Mouse (Mus musculus) forebrain, embryonic 10.5 days (tissue): ENCODE results near the gene Zbtb25. TPM values are rescaled to one million over a fixed set of nuclear protein-coding genes. Genes with fewer than 3 reads are reported as not detected.

Experiments used
- DNase-seq: peaks from one replicate; pipeline ENCODE4 v3.0.0-alpha.2; 2017; ENCODE audit warnings: low spot score; ENCODE audit errors: extremely low spot score
- H3K27ac ChIP-seq: fragments of 300-500 bp; sonication (generic); 2 replicates; pipeline ENCODE4 v1.5.1; 2016; ENCODE audit warnings: mild to moderate bottlenecking
- H3K27me3 ChIP-seq: fragments of 300-500 bp; sonication (generic); 2 replicates; pipeline ENCODE4 v1.6.1; 2016; ENCODE audit warnings: mild to moderate bottlenecking; ENCODE audit not compliant: poor library complexity, severe bottlenecking
- H3K36me3 ChIP-seq: fragments of 300-500 bp; sonication (generic); replicated peaks from 2 replicates; pipeline ENCODE4 v1.6.1; 2016; ENCODE audit warnings: mild to moderate bottlenecking, moderate library complexity
- H3K4me1 ChIP-seq: fragments of 300-500 bp; sonication (generic); 2 replicates; pipeline ENCODE4 v1.6.1; 2016
- H3K4me3 ChIP-seq: fragments of 300-500 bp; sonication (generic); 2 replicates; pipeline ENCODE4 v1.5.1; 2016; ENCODE audit warnings: mild to moderate bottlenecking, moderate library complexity
- H3K9me3 ChIP-seq: fragments of 300-500 bp; sonication (generic); 2 replicates; pipeline ENCODE4 v1.6.1; 2016; ENCODE audit warnings: mild to moderate bottlenecking, moderate library complexity
- WGBS: fragments of 180-500 bp; shearing (Covaris S2); methylation state at CpG from one replicate; pipeline ENCODE4 v1.1.7; 2016; 5-methylcytosine and 5-hydroxymethylcytosine counted together
- polyA plus RNA-seq: library from polyadenylated mRNA; unstranded; fragments of >200 nt; fragmentation: Nextera tagmentation; extraction: Ambion mirVana; gene quantifications from 2 replicates; pipeline ENCODE4 v1.2.1, GENCODE M21; 2016

Gene Zbtb25
- polyA plus RNA-seq: 18.6 and 20.1 TPM in 2 replicates

DNA sequence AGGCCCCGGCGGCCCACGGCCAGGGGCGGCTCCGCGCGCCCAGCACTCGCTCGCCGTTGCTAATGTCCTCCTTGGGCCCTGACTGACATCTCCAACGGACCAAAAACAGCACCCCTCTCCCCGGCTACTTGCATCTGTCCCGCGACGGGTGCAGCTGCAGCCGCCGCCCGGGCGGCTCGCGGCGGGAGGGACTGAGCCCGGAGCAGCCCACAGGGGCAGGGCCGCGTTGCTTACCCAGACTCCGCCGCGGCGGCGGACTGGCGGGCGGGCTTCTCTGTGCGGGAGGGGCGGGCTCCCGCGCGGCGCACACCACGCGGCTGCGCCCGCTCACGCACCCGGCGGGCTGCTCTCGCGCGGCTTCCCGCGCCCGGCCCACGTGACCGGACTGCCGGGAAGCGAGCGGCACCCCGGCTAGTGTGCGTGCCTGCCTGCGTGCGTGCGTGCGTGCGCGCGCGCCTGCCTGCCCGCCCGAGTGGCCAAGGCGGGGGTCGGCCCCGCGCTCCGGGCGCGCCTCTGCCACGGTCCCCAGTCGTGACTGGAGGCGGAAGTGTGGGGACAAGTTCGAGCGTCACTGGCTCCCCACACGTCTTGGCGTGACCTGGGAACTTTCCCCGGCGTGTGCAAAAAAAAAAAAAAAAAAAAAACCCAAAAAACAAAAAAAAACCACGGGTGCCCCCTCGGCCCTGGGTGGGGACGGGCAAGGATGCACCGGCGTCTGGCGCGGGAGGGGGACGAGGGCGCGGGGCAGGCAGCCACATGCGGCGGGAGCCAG is at the start of gene Zbtb25:
Gene Zbtb25 (minus strand): TSS at position 397 of the 772 bp plus-strand sequence.
- Histone ChIP-seq H3K9me3 (no peaks in the 10 kb centered on the region), H3K4me1 (peaks cover 59% of the 10 kb centered on the region), H3K27ac (peak within 1 kb of the TSS; percentile 100), H3K4me3 (peak within 1 kb of the TSS; percentile 96), H3K36me3 (peaks cover 6% of the 10 kb centered on the region), H3K27me3 (no peaks in the 10 kb centered on the region)
- WGBS: under 1% methylated on average over 88 of the region's 96 CpGs
- peak; percentile 75 for DNase-seq

DNA sequence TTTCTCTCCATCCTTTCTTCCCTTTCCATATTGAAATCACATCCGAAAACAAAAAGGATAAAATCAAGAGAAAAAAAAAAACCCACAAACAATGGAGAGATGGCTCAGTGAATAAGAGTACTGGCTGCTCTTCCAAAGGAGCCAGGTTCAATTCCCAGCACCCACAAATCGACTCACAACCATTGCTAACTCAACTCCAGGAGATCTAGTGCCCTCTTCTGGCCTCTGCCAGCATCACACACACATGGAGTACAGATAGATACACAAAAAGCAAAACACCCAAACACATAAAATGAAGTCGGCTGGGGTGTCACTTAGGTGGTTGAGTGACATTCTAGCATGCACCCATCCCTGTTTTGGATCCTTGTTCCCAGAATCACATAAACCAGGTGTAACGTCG is 48.9 kb upstream of the Zbtb25 start:
- Histone ChIP-seq H3K9me3 (peaks cover 7% of the 10 kb centered on the region; the same call in 1 of the 2 replicates), H3K4me1 (peaks cover 8% of the 10 kb centered on the region), H3K27ac (no peak overlapping the region), H3K36me3 (no peaks in the 10 kb centered on the region), H3K27me3 (peaks cover 36% of the 10 kb centered on the region), H3K4me3 (no peak overlapping the region)
- 91% methylated on average over 5 of the region's 5 CpGs for WGBS
- DNase-seq: no peak

DNA sequence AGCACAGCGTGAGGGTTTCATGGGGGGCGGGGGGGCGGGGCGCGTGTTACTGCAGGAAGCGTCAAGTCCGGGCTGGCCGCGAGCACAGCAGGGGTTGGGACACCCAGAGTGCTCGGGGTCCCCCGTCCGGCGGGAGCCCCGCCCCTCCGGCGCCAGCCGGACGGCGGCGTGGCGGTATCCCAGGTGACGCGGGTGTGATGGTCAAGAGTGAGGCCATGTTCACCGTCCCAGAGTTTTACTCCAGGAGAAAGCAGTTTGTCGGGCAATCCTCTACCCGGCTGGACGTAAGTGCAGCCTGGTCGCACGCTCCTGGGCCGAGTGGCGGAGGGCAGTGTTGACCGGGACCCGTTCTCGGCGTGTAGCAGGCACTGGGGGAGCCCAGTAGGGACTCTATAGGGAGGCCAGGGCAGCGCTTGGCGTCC is 48.0 kb upstream of the Zbtb25 start, which contains the start of gene Ppp1r36:
Gene Ppp1r36 (plus strand): TSS at position 106 of the 422 bp plus-strand sequence.
- Histone ChIP-seq H3K27me3 (peaks cover 36% of the 10 kb centered on the region), H3K4me1 (peaks cover 8% of the 10 kb centered on the region), H3K4me3 (peak within 1 kb of the TSS; percentile 57), H3K27ac (peak within 1 kb of the TSS; percentile 56), H3K9me3 (peaks cover 7% of the 10 kb centered on the region; the same call in 1 of the 2 replicates), H3K36me3 (no peaks in the 10 kb centered on the region)
- under 1% methylated on average over 37 of the region's 37 CpGs for WGBS
- DNase-seq: peak; percentile 48

DNA sequence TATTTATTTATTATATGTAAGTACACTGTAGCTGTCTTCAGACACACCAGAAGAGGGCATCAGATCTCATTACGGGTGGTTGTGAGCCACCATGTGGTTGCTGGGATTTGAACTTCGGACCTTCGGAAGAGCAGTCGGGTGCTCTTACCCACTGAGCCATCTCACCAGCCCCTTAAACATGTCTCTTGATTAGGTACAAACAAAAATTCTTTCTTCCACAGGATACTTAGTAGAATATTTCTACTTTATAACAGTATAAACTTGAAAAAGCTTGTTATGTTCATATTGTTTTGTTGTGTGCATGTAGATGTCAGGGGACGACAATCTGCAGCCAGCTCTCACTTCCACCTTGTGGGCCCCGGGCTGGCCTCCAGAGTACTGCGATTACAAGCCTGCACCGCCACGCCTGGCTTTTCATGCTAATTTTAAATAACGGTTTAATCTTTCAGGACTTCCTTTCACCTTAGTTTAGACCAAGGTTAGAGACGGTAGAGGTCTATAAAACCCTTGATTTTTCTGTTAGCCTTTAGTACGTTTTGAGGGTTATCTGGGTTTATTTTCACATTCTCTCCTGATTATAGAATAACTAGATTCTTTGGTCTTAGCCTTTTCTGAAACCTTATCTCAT is 46.1 kb upstream of the Zbtb25 start:
- H3K4me3 ChIP-seq: no peak overlapping the region
- peaks cover 36% of the 10 kb centered on the region for H3K27me3 ChIP-seq
- H3K36me3 ChIP-seq: no peaks in the 10 kb centered on the region
- WGBS: 88% methylated on average over 12 of the region's 12 CpGs
- peaks cover 7% of the 10 kb centered on the region; the same call in 1 of the 2 replicates for H3K9me3 ChIP-seq
- no peak overlapping the region for H3K27ac ChIP-seq
- peaks cover 8% of the 10 kb centered on the region for H3K4me1 ChIP-seq
- DNase-seq: no peak

DNA sequence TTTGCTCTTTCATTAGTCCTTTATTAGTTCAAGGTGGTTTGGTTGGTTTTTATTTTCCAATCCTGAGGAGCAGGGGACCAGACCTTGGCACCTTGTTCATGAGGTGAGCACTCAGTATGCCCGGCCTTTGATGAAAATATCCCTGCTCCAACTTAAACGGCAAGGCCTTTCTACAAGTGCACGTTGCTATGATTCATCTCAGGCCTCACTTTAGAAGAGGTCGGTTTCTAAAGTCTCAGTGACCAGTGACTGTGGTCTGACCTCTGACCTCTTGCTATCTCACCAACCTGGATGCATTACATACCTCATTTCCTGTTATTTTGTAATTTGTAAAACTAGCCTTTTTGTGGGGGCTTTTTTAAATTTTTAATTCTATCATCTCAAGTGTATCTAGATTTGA is 39.8 kb upstream of the Zbtb25 start:
- H3K4me3 ChIP-seq: no peak overlapping the region
- H3K27ac ChIP-seq: no peak overlapping the region
- peaks cover 48% of the 10 kb centered on the region for H3K27me3 ChIP-seq
- DNase-seq: no peak
- no peaks in the 10 kb centered on the region for H3K36me3 ChIP-seq
- no peaks in the 10 kb centered on the region for H3K9me3 ChIP-seq
- peaks cover 21% of the 10 kb centered on the region for H3K4me1 ChIP-seq
- WGBS: 57% methylated on average over 4 of the region's 4 CpGs

DNA sequence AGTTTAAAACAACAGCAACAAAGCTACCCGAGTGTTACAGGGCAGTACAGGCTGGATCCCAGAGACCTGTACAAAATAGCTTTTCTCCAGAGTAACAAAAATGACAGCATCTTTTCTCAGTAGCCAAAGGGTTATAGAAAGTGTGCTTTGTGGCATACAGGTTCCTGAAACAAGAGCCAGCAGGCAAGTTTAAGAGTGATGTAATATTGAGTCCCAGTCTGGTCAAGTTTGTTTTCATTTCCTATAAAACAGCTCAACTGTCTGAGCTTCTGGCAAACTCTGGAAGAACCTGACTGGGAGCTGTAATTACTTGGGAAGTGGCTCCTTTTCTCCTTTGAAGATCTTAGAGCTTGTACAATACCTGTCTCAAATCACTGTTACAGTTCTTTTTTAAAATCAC is 37.8 kb upstream of the Zbtb25 start:
- Histone ChIP-seq H3K9me3 (no peaks in the 10 kb centered on the region), H3K27ac (no peak overlapping the region), H3K4me1 (peaks cover 29% of the 10 kb centered on the region), H3K27me3 (peaks cover 59% of the 10 kb centered on the region), H3K36me3 (no peaks in the 10 kb centered on the region), H3K4me3 (no peak overlapping the region)
- DNase-seq: no peak
- 47% methylated on average over 1 of the region's 1 CpGs for WGBS

DNA sequence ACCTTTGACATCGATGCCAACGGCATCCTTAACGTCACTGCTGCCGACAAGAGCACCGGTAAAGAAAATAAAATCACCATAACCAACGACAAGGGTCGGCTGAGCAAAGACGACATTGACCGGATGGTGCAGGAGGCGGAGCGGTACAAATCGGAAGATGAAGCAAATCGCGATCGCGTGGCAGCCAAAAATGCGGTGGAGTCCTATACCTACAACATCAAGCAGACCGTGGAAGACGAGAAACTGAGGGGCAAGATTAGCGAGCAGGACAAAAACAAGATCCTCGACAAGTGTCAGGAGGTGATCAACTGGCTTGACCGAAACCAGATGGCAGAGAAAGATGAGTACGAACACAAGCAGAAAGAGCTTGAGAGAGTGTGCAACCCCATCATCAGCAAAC is 36.6 kb upstream of the Zbtb25 start:
- 3% methylated on average over 23 of the region's 23 CpGs for WGBS
- Histone ChIP-seq H3K4me3 (peak overlapping the region; percentile 74), H3K36me3 (no peaks in the 10 kb centered on the region), H3K27ac (no peak overlapping the region), H3K4me1 (peaks cover 29% of the 10 kb centered on the region), H3K9me3 (no peaks in the 10 kb centered on the region), H3K27me3 (peaks cover 67% of the 10 kb centered on the region)
- peak; percentile 37 for DNase-seq

DNA sequence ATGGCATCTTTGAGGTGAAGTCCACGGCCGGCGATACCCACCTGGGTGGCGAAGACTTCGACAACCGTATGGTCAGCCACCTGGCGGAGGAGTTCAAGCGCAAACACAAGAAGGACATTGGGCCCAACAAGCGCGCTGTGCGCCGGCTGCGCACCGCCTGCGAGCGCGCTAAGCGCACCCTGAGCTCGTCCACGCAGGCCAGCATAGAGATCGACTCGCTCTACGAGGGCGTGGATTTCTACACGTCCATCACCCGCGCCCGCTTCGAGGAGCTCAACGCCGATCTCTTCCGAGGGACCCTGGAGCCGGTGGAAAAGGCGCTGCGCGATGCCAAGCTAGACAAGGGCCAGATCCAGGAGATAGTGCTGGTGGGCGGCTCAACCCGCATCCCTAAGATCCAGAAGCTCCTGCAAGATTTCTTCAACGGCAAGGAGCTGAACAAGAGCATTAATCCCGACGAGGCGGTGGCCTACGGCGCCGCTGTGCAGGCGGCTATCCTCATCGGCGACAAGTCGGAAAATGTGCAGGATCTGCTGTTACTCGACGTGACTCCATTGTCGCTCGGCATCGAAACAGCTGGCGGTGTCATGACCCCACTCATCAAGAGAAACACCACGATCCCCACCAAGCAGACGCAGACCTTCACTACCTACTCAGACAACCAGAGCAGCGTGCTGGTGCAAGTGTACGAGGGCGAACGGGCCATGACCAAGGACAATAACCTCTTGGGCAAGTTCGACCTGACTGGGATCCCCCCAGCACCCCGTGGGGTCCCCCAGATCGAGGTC is 36.0 kb upstream of the Zbtb25 start:
- Histone ChIP-seq H3K9me3 (no peaks in the 10 kb centered on the region), H3K4me3 (peak overlapping the region; percentile 74), H3K27ac (peak overlapping the region; percentile 21; the same call in 1 of the 2 replicates), H3K27me3 (peaks cover 67% of the 10 kb centered on the region), H3K36me3 (no peaks in the 10 kb centered on the region), H3K4me1 (peaks cover 29% of the 10 kb centered on the region)
- WGBS: 4% methylated on average over 64 of the region's 64 CpGs
- peak; percentile 46 for DNase-seq

DNA sequence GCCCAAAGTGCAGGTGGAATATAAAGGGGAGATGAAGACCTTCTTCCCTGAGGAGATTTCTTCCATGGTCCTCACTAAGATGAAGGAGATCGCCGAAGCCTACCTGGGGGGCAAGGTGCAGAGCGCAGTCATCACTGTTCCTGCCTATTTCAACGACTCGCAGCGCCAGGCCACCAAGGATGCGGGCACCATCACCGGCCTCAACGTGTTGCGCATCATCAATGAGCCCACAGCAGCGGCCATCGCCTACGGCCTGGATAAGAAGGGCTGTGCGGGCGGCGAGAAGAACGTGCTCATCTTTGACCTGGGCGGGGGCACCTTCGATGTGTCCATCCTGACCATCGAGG is 35.4 kb upstream of the Zbtb25 start:
- Histone ChIP-seq H3K27me3 (peaks cover 67% of the 10 kb centered on the region), H3K9me3 (no peaks in the 10 kb centered on the region), H3K4me1 (peaks cover 29% of the 10 kb centered on the region), H3K4me3 (peak overlapping the region; percentile 74), H3K27ac (peak overlapping the region; percentile 21; the same call in 1 of the 2 replicates), H3K36me3 (no peaks in the 10 kb centered on the region)
- WGBS: 11% methylated on average over 20 of the region's 20 CpGs
- DNase-seq: peak; percentile 27

DNA sequence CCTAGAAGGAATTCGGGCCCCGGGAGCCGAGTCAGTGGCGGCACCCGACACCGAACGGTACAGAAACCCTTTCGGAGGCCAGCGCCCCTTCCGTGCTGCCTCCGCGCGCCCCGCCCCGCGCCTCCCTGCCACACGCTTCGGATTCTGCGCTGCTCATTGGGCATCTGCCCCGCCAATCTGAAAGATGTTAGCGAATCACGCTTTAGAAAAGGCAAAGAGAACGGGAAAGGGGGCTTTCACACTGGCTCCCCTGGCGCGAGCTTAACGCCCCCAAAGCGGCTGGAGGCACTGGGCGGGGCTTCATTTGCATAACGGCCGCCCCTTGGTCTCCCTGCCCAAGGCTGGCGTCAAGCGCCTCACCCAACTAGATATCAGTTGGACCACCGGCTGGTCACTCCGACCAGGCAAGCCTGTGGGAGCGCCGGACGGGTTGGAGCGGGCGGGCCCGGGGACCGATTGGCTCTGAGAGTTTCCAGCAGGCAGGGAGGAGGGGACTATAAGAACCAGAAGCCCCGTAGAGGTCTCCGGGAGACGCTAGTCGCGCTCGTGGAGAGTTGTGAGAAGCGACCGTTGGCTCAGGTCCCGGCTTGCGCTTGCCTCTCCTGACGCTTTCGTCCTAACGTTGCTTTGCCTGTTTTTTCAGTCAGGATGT is 34.6 kb upstream of the Zbtb25 start, which contains the start of gene Hspa2:
Gene Hspa2 (plus strand): TSS at position 291 of the 652 bp plus-strand sequence.
- Histone ChIP-seq H3K4me3 (peak within 1 kb of the TSS; percentile 74), H3K9me3 (no peaks in the 10 kb centered on the region), H3K4me1 (peaks cover 29% of the 10 kb centered on the region), H3K36me3 (no peaks in the 10 kb centered on the region), H3K27ac (peak within 1 kb of the TSS; percentile 91), H3K27me3 (peaks cover 67% of the 10 kb centered on the region)
- WGBS: under 1% methylated on average over 54 of the region's 54 CpGs
- DNase-seq: peak; percentile 98

DNA sequence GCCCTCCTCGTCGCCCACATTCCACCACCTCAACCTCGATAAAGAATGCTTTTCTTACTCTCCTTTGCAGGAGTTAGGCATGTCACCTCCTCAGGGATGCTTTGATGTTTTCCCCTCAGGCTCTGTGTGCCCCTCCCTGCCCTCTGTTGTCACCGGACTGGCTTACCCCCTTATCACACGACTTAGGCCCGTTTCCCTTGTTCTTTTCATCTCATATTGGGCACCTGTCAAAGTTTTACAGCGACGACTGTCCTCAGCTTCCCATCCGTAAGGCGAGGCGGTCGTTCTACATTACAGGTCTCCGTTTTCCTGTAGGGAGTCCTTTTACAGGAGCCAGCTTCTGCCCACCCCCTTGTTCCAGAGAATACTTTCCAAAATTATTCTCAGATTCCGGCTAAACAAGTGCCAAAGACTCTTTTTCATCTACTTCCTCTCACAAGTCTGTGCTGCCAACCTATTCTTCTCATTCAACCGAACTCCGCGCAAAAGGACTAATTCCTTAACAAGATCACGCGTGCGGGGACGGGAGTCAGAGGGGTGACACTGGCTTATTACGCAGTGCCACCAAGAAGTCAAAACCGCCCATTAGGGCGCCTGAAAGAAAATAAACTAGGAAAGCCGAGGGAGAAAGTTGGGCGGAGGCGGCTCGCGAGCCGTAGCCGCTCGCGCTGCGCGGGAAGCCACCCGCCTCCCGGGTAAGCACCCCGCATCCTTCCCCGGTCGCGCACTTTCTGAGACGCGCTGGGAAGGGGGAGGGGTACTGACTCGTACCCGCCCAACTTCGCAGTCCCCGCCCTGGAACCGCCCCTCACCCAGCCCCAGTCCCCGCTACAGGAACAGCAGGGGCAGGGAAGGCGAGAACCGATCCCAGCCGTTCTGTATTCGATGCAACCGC is 33.8 kb upstream of the Zbtb25 start:
- no peaks in the 10 kb centered on the region for H3K36me3 ChIP-seq
- under 1% methylated on average over 54 of the region's 54 CpGs for WGBS
- H3K4me3 ChIP-seq: peak overlapping the region; percentile 74
- peaks cover 29% of the 10 kb centered on the region for H3K4me1 ChIP-seq
- peak; percentile 32 for DNase-seq
- H3K27me3 ChIP-seq: peaks cover 60% of the 10 kb centered on the region
- no peaks in the 10 kb centered on the region for H3K9me3 ChIP-seq
- H3K27ac ChIP-seq: peak overlapping the region; percentile 91
